Mouse (Mus musculus): Measurements from ENCODE around the gene Atad5.
"Not testable (repeated sequence)": the region's sequence is repeated elsewhere in the genome, so short reads cannot be mapped to it uniquely, and the experiment has no call there.

Atad5 gene

DNA sequence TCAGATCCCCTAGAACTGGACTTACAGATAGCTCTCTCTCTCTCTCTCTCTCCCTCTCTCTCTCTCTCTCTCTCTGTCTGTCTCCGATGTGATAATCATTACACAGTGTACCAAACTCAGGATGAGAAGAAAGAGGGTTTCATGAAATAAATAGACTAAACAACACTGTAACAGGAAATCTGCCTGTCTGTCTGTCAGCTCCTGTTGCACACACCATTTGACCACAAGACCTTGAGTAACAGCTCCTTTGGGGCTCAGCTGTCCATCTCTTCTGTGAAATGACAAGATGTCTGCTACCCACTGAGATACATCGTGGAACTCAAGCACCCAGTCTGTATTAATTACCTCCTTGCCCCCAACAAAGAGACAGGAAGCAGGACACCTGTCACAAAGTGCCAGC, 62.3 kb downstream of the Atad5 start:
- DNase-seq = no peak

DNA sequence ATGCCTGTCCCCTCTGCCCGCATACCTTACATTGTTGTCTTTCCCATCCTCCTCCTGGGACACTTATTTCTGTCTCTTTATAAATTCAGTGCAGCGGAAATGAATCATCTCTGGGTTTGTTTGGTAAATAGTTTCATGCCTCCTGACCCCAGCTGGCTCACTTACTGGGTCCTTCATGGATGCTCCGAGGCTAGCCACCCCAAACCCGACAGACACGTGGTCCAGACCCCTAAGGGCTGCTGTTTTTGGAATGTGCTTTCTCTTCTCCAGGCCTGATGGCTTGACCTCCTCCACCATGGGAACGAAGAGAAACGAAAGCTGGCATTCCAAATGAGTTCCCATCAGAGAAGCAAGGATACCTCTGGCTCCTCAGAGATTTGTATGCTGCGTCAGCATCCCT, 63.2 kb downstream of the Atad5 start:
- DNase-seq = no peak

DNA sequence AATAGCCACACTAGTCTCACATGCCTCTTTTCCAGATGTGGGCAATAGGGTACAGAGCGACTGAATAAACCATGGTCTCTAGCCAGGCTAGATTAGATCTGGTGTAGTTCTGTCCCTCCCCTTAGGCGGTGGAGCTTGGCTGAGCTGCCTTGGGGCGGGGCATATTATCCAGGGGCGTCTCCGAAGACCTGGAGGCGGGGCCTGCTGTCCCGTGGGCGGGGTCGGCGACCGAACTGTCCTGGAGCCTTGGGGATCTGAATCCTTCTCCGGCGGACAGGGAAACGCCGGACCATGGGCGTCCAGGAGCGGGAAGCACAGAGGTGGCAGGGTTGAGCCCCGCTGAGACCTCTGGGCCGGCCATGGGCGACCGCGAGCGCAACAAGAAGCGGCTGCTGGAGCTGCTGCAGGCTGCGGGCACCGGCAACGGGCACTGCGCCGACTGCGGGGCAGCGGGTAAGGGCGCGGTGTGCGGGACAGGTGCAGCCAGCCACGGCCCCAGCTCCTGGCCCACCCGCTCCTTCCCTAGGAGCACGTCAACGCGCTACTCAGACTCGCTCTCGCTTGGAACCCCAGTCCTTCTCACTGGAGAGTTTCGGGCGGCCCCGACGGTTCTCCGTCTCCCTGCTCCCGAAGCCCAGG, 64.8 kb downstream of the Atad5 start, which contains the start of gene Adap2:
Gene Adap2, plus strand, starts transcription at position 249 of the 639 bp plus-strand sequence.
- DNase-seq = peak; percentile 87

DNA sequence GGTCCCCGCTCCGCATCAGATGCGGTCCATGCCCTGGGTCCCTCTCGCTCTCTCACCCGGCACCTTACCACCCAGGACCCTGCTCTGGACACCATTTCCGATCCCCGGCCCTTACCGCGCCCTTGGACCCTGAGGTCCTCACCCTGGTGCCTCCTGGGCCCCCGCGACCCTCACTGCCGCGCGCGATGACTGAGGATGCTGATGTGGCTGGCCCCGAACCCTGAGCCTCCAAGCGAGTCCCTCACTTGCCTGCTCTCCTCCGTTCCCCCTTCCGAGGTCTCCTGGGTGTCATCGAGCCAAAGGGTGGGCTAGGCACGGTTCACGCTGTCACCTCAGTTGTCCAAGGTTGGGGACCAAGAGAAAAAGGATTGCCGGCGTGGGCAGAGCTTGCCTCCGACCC, 65.3 kb downstream of the Atad5 start:
- DNase-seq = no peak

DNA sequence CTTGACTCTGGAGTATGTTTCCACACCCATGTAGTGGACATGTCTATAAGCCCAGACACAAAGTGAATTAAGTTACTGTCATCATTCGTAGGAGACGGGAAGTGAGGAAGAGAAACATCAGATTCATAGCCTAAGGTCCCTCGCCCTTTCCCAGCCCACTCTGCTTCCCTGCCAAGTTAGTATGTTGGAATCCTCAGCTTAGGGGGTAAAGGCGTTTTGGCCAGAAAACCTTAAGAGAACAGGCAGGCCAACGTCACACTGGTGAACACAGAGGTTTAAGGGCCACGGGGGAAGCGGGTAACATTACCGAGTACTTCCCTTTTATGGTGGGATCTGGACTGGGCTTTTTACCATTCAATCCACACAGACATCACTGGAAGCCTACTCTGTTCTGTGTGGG, 66.3 kb downstream of the Atad5 start:
- DNase-seq = no peak

DNA sequence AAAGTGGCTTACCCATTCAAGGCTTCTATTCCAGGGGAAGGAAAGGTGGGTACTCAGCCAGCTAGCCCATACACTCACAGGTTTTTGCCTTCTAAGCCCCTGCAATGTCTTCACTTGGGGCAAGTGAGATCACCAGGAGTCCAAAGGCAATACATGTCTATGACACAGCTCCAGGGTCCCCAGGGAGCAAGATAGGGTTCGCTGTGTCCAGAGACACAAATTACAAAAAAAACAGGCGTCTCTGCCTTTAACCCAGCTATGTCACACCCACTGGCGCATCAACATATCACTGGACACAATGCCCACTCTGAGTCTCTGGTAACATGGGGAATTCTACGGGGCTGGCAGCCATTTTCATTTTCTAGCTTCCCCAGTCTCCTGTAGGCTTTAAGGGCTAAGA, 66.8 kb downstream of the Atad5 start:
- no peak for DNase-seq

DNA sequence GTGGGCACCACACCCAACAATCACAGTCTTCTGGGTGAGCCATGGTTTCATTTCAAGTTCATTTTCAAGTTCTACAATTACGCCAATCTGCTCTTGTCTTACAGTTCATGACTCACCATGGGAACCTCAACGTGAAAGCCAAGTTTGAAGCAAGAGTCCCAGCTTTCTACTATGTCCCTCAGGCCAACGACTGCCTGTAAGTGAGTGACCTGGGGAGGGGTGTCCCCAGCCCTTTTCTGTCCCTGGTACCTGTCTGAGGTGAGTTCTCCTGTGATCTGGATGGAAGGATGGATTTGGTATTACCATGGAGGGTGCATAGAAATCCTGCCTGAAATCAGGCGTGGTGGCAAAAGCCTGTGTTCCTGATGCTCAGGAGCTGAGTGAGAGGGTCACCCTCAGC, 67.6 kb downstream of the Atad5 start:
- DNase-seq = no peak

DNA sequence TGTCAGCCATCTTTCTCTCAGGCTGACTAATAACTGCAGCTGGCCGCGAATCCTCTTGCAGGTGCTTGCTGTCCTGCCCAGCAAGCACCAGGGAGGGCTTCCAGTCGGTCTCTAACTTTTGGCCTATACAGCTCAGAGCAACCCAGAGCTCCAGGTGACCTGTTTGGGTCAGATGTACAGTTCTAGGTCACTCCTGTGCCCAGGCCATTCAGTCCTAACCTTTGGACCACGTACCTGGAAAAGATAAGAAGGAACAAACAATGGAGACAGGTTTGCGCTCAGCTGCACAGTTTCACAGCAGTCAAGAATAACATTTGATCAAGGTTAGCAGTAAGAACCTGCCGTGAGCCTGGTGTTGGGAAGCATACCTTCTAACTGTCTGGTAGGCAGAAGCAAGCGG, 69.8 kb downstream of the Atad5 start:
- DNase-seq = no peak

DNA sequence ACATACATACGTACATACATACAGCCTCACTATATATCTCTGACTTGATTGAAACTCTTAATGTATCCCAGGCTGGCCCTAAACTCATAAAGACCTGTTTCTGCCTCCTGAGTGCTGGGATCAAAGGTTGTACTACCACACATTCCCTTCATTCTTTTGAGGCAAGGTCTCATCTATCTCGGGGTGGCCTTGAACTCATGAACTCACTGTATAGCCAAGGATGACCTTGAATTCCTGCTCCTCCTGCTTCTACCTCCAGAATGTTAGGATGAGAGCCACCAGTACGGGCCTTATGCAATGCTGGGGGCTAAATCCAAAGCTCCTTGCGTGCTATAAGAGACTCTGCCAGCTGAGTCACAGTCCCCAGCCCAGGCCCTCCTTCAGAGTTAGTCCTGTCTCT, 71.8 kb downstream of the Atad5 start:
- DNase-seq = no peak

DNA sequence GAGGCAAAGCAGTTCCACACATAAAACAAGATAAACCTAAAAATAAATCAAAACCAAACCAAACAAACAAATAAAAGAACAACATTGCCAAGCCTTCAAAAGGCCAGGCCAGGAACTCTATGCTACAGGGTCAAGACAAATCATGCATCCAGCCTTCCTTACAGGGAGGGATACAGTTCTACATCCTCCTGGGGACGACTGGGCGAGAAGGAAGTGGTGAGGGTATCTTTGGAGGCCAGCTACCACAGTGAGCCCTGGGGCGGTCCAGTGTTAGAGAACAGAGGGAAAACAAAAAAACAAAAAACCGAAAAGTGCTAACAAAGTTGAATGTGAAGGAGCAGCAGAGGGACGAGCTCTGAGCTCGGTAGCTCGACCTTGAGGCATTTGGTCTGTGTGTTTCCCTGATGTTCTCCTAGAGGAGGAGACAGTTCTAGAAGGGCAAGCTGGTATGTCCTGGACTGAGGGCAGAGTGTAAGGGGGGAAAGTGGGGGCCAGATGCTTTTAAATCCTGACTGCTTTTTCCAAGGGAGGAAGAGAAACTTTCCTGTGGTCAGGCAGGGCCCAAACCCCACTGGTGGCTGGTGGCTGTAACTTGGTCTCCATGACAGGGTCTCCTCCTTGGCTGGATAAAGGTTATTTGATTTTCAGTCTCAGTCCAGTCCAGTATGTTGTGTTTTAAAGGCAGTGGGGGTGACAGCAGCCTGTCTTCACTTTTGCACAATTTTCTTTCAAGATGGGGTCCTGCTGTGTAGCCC, 74.3 kb downstream of the Atad5 start:
- no peak for DNase-seq

DNA sequence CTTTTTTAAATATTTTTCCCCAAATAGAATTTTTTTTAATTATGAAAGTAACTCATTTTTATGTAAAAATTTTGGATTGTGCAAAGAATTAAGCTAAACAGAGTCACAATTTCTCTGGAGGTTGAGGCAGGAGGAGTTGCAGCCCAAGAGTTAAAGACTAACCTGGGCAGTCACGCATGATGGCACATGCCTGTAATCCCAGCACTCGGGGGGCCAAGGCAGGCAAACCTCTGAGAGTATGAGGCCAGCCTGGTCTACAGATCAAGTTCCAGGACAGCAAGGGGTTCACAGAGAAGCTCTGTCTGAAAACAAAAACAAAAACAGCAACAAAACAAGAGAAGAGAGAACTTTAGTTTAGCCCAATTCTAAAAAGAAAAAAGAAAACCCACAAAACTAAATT, 75.0 kb downstream of the Atad5 start:
- DNase-seq = no peak

DNA sequence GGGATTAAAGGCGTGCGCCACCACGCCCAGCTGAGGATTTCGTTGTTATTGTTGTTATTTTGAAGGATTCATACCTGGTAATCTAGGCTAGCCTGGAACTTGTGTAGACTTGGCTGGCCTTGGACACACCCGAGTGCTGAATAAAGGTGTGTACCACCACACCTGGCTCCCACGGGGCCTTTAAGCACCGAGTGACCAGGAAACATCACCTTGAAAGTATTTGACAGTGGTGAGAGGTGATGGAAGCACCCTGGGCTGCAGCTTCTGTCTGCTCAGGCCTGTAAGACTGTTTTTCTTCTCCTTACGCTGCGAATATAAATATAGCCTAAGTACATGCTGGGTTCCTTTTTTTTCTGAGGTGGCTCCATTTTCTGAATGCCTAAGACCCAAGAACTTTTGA, 78.9 kb downstream of the Atad5 start:
- DNase-seq = no peak

DNA sequence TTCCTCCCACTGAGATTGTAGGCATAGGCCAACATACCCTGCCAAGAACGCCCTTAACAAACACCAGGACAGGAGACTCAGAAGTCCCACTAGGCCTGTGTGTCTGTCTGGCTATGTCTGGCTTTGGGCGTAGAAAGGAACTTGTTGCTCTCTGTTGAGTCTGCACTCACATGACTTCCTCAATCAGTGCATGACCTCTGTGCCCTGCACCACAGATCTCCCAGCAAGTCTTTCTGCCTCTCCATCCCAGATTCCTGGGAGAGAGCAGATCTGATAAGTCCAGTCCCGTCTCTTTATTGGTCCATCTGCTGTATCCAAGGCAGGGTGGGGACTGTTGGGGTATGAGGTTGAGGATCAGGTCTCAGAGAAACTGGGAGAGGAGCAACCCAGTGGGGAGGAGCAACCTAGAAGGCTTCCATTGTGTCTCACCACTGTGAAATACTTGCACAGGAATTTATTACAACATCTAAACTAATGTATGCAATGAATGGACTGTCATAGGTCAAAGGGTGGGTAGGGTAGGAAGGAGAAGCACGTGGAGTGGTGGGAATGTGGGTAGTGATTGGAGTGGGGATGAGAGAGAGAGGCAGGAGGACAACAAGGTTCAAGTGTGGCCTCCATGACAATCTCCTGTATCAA, 79.5 kb downstream of the Atad5 start:
- no peak for DNase-seq

DNA sequence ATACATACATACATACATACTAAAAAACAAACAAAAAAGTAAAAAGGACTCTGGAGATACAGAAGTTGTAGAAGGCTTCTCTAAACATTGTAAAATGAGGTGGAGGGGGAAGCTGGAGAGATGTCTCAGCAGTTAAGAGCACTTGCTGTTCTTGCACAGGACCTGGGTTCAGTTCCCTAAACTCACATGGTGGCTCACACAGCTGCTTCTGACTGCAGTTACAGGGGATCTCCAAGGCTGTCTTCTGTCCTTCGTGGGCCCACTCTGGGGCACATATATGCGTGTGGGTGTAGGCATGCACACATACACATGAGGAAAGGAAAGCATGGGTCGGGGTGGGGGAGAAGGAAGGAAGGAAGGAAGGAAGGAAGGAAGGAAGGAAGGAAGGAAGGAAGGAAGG, 80.4 kb downstream of the Atad5 start:
- DNase-seq = no peak

DNA sequence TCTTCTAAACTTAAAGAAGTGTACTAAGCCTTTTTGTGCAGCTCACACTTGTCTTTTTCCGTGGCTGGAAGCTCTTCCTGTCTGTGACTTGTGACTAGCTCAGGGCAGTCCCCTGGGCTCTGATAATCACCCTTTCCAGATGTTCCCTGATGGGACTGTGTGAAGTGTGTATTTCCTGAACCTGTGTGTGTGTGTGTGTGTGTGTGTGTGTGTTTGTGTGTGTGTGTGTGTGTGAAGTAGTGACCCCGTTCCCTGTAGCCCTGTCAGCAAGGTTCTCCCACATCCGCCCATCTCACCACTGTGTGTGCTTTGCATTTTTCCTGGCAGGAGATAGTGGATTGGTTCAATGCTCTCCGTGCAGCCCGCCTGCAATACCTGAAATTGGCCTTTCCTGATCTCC, 81.2 kb downstream of the Atad5 start:
- DNase-seq = no peak

DNA sequence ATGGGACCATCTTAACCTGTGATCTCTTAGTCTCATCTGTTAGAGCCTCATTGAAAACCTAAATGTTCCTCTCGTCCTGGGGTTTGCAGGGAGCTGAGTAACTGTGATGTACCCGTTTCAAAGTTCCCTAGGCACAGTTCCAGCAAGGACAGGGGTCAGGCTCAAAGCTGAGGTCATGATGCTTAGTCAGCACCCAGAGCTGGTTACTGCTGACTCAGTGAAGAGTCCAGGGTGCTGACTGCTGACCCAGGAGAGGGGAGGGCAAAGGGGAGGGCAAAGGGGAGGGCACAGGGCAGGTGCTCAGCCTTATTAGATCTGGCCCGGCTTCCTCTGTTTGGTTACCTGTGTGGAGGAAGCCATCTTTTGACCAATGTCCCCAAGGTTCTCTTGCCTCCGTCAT, 82.7 kb downstream of the Atad5 start:
- DNase-seq = no peak

DNA sequence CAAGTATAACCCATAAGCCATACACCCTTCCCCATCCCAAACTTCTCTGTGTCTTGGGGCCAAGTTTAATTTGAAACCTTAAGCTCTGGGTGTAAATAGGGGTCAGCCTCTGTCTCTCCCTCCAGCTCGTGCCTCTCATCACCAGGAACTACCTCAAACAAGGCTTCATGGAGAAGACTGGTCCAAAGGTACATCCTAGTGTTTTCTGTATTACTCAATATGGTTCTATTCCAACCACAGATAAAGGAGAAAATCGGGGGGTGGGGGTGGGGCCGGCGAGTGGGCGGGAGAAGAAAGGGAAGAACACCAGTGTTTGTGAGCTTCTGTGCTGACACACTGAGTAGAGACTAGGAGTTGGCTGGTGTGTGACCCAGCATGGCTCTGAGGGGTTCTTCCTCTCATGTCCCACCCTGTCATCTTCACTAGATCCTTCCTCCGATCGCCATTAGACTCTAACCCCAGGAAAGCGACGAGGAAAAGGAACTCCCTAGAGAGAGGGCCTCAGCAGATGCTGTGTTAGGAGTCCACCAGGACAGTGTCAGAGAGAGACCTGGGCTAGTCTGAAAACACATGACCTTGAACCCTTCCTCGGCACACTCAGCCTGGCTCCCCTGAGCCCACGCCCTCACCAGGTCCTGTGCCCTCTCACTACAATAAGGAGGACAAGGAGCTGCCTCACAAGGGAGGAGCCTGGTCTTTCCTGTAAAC, 84.9 kb downstream of the Atad5 start:
- DNase-seq = no peak

DNA sequence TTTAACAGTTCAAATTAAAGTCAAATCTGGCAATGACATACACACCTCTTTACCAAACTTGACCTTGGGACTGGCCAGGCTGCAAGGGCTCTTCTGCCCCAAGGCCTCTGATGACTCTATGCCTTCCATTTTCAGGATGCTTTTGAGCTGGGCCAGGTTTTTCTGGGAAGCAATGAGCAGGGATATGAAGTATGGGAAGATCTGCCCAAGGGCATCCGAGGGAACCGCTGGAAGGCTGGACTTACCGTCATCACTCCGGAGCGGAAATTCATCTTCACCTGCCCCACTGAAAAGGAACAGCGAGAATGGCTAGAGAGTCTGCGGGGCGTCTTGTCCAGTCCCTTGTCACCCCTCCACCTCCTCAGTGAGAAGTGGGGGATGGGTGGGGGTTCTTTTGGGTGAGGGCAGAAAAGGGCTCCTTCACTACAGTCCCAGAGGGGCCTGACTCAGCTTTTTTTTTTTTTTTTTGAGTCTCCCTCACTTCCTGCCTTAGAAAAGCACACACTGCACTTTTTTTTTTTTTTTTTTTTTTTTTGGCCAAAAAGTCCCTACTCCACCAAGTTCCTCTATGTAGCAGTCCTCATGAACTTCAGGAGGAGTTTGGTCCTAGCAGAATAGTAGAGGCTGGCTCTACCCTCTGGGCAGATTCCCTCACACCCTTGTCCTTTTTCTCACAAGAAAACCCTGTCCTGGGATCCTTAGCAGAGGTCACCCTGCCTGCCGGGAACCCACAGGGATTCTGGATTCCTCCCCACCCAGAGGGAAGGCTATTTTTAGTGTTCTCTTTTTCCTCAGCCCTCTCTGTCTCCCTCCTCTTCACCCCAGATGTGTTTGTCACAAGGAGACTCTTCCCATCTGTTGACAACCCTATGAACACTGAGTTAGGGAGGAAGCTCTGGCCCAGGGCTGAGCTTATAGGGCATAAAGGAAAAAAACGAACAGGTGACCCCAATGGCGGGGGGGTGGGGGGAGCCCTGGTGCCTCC, 88.0 kb downstream of the Atad5 start:
- no peak for DNase-seq

DNA sequence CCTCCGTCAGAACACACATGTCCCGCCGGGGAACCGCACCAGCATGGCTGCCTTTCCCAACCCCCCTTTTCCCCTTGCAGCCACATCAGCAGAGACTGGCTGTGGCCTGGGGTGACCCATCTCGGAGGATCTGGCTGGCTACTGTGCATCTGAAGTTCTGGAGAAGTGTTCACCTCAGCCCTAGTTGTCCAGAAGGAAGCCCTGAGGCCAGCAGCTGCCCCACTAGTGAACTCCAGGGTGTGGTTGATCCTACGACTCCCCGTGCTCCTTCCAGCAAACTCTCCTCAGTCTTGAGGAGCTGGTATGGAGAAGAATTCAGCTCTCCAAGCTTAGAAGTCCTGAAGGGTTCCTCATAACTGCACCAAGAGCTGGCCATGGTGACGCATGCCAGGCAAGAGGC, 89.1 kb downstream of the Atad5 start:
- DNase-seq = no peak

DNA sequence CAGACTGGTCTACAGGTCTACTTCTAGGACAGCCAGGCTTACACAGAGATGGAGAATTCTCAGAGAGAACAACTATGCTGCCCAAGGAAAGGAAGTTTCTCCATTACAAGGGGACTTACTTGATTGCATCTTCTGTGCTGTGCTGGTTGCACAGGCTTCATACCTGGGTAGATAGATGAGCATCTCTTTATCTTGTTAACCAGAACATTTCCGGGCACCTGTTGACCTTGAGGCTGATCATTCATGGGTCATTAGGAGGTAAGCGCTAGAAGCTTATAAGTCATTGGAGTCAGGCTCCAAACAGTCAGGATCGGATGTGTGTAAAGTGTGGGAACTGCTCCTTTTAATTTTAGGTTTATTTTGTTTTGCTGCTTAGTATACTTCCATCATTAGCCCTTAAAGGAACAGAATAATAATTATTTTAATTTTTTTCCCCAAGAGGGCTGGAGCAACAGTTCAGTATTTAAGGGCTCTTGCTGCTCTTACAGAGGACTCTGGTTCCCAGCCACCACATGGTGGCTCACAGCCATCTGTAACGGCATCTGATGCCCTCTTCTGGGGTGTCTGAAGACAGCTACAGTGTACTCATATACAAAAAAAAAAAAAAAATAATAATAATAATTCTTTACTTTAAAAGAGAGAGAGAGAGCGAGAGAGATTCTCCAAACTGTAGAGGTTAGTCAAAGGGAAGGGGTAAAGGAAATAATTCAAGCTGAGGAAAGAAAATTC, 92.0 kb downstream of the Atad5 start:
- DNase-seq = no peak

DNA sequence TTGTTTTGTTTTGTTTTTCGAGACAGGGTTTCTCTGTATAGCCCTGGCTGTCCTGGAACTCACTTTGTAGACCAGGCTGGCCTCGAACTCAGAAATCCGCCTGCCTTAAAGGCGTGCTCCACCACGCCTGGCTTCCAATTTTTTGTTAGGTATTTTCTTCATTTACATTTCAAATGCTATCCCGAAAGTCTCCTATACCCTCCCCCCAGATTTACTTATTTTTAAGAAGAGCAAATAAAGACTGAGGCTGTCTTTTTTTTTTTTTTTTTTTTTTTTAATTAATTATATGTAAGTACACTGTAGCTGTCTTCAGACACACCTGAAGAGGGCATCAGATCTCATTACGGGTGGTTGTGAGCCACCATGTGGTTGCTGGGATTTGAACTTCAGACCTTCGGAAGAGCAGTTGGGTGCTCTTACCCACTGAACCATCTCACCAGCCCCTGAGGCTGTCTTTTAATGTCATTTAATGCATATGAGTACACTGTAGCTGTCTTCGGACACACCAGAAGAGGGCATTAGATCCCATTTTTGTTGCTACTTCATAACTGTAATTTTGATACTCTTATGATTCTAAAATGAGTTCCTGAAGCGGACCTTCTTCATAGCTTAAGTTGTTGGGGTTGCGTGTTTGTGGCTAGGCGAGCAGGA, 94.0 kb downstream of the Atad5 start:
- not testable (repeated sequence) for DNase-seq
